Mouse (Mus musculus): Measurements from ENCODE around the gene Fgfr2.

The Fgfr2 gene

GRCm38 (mm10) chr7:131880150-131880549, 1243.0 kb downstream of the Fgfr2 start:
- DNase-seq, result no peak

GRCm38 (mm10) chr7:131878846-131879245, 1244.3 kb downstream of the Fgfr2 start:
- DNase-seq, result no peak

GRCm38 (mm10) chr7:131861157-131861556, 1262.0 kb downstream of the Fgfr2 start:
- DNase-seq, result no peak

- DNase-seq, result no peak
These were observed 1267.5 kb downstream of the Fgfr2 start for GRCm38 (mm10) chr7:131855641-131856040.

GRCm38 (mm10) chr7:131850579-131850978, 1272.6 kb downstream of the Fgfr2 start:
- no peak for DNase-seq

GRCm38 (mm10) chr7:131846066-131846905, 1276.9 kb downstream of the Fgfr2 start:
- DNase-seq, result peak in 1 of 2 experiments; percentile 8

GRCm38 (mm10) chr7:131830261-131830660, 1292.9 kb downstream of the Fgfr2 start:
- DNase-seq, result no peak

- no peak for DNase-seq
These were observed 1296.3 kb downstream of the Fgfr2 start for GRCm38 (mm10) chr7:131826811-131827210.

- DNase-seq, result no peak
These were observed 1305.2 kb downstream of the Fgfr2 start for GRCm38 (mm10) chr7:131817976-131818375.

- DNase-seq, result no peak
These were observed 1306.5 kb downstream of the Fgfr2 start for GRCm38 (mm10) chr7:131816641-131817040.

GRCm38 (mm10) chr7:131812116-131812515, 1311.0 kb downstream of the Fgfr2 start:
- no peak for DNase-seq

- DNase-seq, result no peak
These were observed 1312.2 kb downstream of the Fgfr2 start for GRCm38 (mm10) chr7:131810916-131811315.

- DNase-seq, result no peak
These were observed 1313.5 kb downstream of the Fgfr2 start for GRCm38 (mm10) chr7:131809584-131810181.

- DNase-seq, result no peak
These were observed 1315.9 kb downstream of the Fgfr2 start for GRCm38 (mm10) chr7:131807257-131807656.

GRCm38 (mm10) chr7:131805525-131806202, 1317.5 kb downstream of the Fgfr2 start:
- DNase-seq, result no peak

GRCm38 (mm10) chr7:131800416-131801045, 1322.6 kb downstream of the Fgfr2 start:
- peak; percentile 70 to 75 for DNase-seq

GRCm38 (mm10) chr7:131797161-131797560, 1326.0 kb downstream of the Fgfr2 start:
- no peak for DNase-seq

- DNase-seq, result no peak
These were observed 1334.4 kb downstream of the Fgfr2 start for GRCm38 (mm10) chr7:131788595-131789206.

GRCm38 (mm10) chr7:131785721-131786120, 1337.4 kb downstream of the Fgfr2 start:
- no peak for DNase-seq

GRCm38 (mm10) chr7:131778271-131778985, 1344.7 kb downstream of the Fgfr2 start:
- peak in 1 of 2 experiments; percentile 27 for DNase-seq

GRCm38 (mm10) chr7:131777461-131778270, 1345.5 kb downstream of the Fgfr2 start:
- peak; percentile 22 to 33 for DNase-seq
